Mouse (Mus musculus) kidney, postnatal 0 days (tissue): ENCODE measurements around the gene Peak1. TPM values are rescaled to one million over a fixed set of nuclear protein-coding genes. Genes with fewer than 3 reads are reported as not detected.

ENCODE experiments used
- ATAC-seq: fragments of 200-750 bp; cut with Nextera tagmentation; replicated peaks from 2 replicates; pipeline ENCODE4 v1.8.0; 2017; ENCODE audit warnings: low read depth, moderate number of reproducible peaks, moderate TSS enrichment, moderate library complexity; ENCODE audit not compliant: low FRiP score
- DNase-seq: peaks from one replicate; pipeline ENCODE4 v3.0.0-alpha.2; 2016; ENCODE audit warnings: low spot score
- H3K27ac ChIP-seq: fragments of 300-500 bp; sonication (generic); 2 replicates; pipeline ENCODE4 v1.5.1; 2014; ENCODE audit warnings: mild to moderate bottlenecking
- H3K27me3 ChIP-seq: fragments of 300-500 bp; sonication (generic); 2 replicates; pipeline ENCODE4 v1.6.1; 2014; ENCODE audit warnings: low read length, mixed read lengths; ENCODE audit not compliant: insufficient read depth
- H3K36me3 ChIP-seq: fragments of 300-500 bp; sonication (generic); 2 replicates; pipeline ENCODE4 v1.6.1; 2014; ENCODE audit warnings: low read length, mixed read lengths; ENCODE audit not compliant: insufficient read depth
- H3K4me1 ChIP-seq: fragments of 300-500 bp; sonication (generic); replicated peaks from 2 replicates; pipeline ENCODE4 v1.6.1; 2014; ENCODE audit warnings: antibody characterized with exemption, low read length, mixed read lengths; ENCODE audit not compliant: insufficient read depth
- H3K4me2 ChIP-seq: fragments of 300-500 bp; sonication (generic); 2 replicates; pipeline ENCODE4 v1.6.1; 2014; ENCODE audit warnings: mild to moderate bottlenecking, low read length, moderate library complexity, mixed read lengths
- H3K4me3 ChIP-seq: fragments of 300-500 bp; sonication (generic); replicated peaks from 2 replicates; pipeline ENCODE4 v1.5.1; 2014; ENCODE audit warnings: low read depth, low read length
- H3K9ac ChIP-seq: fragments of 300-500 bp; sonication (generic); 2 replicates; pipeline ENCODE4 v1.6.1; 2014; ENCODE audit warnings: low read depth, low read length
- H3K9me3 ChIP-seq: fragments of 300-500 bp; sonication (generic); replicated peaks from 2 replicates; pipeline ENCODE4 v1.6.1; 2016; ENCODE audit warnings: low read length, inconsistent platforms, mixed read lengths
- CTCF ChIP-seq: IDR thresholded peaks from 2 replicates; pipeline ENCODE4 v1.5.1; 2016; ENCODE audit warnings: antibody characterized with exemption, low read depth, mild to moderate bottlenecking, moderate library complexity
- WGBS: fragments of 180-500 bp; shearing (Covaris S2); extraction: QIAGEN DNeasy Blood & Tissue Kit; methylation state at CpG from one replicate; pipeline ENCODE4 v1.1.7; 2014; 5-methylcytosine and 5-hydroxymethylcytosine counted together
- polyA plus RNA-seq: library from polyadenylated mRNA; unstranded; fragments of >200 nt; fragmentation: Nextera tagmentation; extraction: Ambion mirVana; gene quantifications from 2 replicates; pipeline ENCODE4 v1.2.1, GENCODE M21; 2015

Peak1 gene
- polyA plus RNA-seq, 1 experiment from 2014 or later: 12.2 TPM

DNA sequence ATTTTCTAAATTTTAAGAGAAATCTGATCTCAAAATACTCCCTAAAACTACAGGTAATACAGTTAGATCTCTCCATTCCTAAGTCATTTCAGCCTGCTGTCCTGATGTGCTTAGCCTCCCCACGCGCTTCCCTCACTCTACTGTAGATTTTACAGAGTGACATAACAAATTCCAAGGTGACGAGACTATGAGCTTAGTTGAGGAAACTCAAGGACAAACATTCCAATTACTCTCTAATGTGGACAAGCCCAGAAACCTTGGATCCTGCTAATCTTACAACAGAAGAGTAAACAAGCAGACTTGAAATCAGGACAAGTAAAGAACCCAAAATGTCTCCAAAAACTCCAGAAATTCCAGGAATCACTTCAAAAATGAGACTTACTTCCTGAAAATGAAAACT is 58.6 kb downstream of the Peak1 start:
- Histone ChIP-seq H3K9ac (no peak overlapping the region), H3K4me2 (no peak overlapping the region), H3K9me3 (no peaks in the 10 kb centered on the region), H3K36me3 (no peaks in the 10 kb centered on the region), H3K4me3 (no peak overlapping the region), H3K27ac (no peak overlapping the region), H3K27me3 (no peaks in the 10 kb centered on the region), H3K4me1 (no peaks in the 10 kb centered on the region; the same call in 1 of the 2 replicates)
- 61% methylated on average over 3 of the region's 3 CpGs for WGBS
- ATAC-seq (no peak), DNase-seq (no peak)
- TF ChIP-seq CTCF: no peak

DNA sequence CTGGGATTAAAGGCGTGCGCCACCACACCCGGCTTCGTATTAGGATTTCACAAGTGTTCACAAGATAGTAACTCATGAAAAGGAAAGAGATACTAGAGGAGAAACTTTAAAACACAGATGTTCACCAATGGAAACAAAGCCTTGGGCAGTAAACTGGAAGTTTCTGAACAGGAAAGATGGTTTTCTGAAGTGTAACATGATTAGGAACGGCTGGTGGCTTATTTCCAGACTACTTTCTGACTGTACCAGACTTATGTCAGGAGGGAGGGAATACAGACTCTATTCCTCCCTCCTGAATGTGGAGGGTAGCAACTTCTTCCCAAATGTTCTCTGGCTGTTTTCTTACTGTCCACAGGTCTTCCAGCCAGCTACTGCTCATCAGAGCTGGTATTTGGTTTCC is 62.7 kb downstream of the Peak1 start:
- ATAC-seq: no peak
- Histone ChIP-seq H3K4me3 (no peak overlapping the region), H3K27me3 (no peaks in the 10 kb centered on the region), H3K36me3 (no peaks in the 10 kb centered on the region), H3K27ac (no peak overlapping the region), H3K9me3 (no peaks in the 10 kb centered on the region), H3K4me2 (no peak overlapping the region), H3K9ac (no peak overlapping the region), H3K4me1 (no peaks in the 10 kb centered on the region)
- DNase-seq: no peak
- 95% methylated on average over 5 of the region's 5 CpGs for WGBS
- TF ChIP-seq CTCF: no peak

DNA sequence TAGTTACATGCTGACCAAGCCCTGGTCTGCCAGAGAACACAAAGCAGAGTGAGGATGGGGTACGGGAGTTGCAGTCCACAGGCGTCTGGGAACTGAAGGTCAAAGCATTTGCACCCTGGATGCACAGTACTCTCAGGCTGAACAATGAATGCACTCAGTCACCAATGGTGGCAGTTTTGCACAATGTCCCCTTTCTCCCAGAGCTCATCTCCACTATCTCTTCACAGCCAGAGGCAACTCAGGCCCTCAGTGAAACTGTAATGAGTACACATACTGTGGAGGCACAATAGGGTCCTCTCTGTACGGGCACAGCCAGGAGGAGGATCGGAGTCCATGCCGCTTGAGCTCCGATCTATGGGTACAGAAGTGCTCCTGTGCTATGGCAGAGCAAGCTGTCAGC is 71.5 kb downstream of the Peak1 start:
- peaks cover 4% of the 10 kb centered on the region for H3K36me3 ChIP-seq
- no peak for DNase-seq
- H3K9me3 ChIP-seq: no peaks in the 10 kb centered on the region
- no peak overlapping the region for H3K4me2 ChIP-seq
- 87% methylated on average over 6 of the region's 6 CpGs for WGBS
- no peak overlapping the region for H3K27ac ChIP-seq
- no peak overlapping the region for H3K4me3 ChIP-seq
- no peaks in the 10 kb centered on the region for H3K4me1 ChIP-seq
- H3K9ac ChIP-seq: no peak overlapping the region
- H3K27me3 ChIP-seq: no peaks in the 10 kb centered on the region
- no peak for ATAC-seq
- TF ChIP-seq CTCF: no peak

DNA sequence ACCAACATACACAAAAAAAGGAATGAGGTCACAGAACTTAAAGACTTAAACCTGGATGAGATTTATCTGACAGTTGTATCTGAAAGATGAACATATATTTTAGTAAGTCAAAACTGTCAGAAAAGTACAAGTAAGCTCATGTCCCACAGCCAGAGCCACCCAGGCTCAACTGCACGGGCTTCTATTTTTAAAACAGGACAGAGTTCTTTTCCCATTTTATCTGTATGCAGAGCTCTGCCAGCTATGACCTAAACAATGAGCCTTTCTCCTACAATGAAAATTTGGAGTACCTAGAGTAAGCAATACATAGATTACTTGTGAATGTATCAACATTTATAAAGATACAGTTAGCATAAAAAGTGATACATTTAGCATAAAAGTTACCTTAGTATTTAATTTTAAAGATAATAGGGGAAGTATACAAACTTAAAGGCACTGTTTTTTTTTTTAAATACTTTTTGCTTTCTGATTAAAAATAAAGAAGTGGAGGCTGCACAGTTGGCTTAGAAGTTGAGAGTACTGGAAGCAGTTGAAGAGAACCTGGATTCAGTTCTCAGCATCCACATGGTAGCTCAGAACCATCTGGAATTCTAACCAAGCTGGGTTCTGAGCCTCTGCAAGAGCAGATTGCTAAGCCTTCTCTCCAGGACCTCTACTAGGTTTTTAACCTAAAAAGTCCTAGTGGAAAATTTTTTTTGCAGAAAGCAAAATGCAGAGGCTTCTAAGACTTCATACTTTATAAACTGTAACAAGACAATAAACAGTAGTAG is 78.3 kb downstream of the Peak1 start:
- ATAC-seq: no peak
- Histone ChIP-seq H3K4me3 (no peak overlapping the region), H3K9ac (no peak overlapping the region), H3K27me3 (no peaks in the 10 kb centered on the region), H3K4me1 (no peaks in the 10 kb centered on the region), H3K27ac (no peak overlapping the region), H3K9me3 (no peaks in the 10 kb centered on the region), H3K4me2 (no peak overlapping the region), H3K36me3 (no peaks in the 10 kb centered on the region; the same call in 1 of the 2 replicates)
- no peak for DNase-seq
- TF ChIP-seq CTCF: no peak
- WGBS: 73% methylated on average over 1 of the region's 1 CpGs

DNA sequence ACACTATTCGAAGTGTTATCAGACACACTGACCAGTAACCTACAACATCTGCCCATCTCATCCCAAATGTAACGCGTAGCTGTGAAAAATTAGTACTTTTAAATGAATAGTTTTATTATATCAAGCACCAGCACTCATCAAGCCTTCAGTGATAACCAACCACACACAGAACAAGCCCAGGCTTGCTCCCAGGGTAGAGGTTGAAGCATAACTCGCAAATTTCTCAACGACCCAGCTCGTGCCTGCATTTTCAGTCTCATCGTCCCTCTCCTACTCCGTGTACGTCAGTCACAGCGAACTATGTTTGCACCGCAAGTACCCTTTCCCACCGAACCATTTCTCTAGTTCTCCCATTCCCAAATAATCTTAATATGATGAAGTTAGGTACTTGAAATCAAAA is 83.5 kb downstream of the Peak1 start:
- Histone ChIP-seq H3K4me3 (no peak overlapping the region), H3K36me3 (no peaks in the 10 kb centered on the region), H3K4me1 (no peaks in the 10 kb centered on the region), H3K27me3 (no peaks in the 10 kb centered on the region), H3K4me2 (no peak overlapping the region), H3K27ac (no peak overlapping the region), H3K9me3 (no peaks in the 10 kb centered on the region), H3K9ac (no peak overlapping the region)
- TF ChIP-seq CTCF: no peak
- WGBS: 89% methylated on average over 12 of the region's 12 CpGs
- DNase-seq: no peak
- no peak for ATAC-seq

GRCm38 (mm10) chr9:56332774-56333173 is 85.1 kb downstream of the Peak1 start:
- H3K4me2 ChIP-seq: no peak overlapping the region
- ATAC-seq (no peak), DNase-seq (no peak)
- no peak overlapping the region for H3K4me3 ChIP-seq
- H3K27ac ChIP-seq: no peak overlapping the region
- no peak for TF ChIP-seq CTCF
- H3K9ac ChIP-seq: no peak overlapping the region
- H3K9me3 ChIP-seq: no peaks in the 10 kb centered on the region
- H3K36me3 ChIP-seq: no peaks in the 10 kb centered on the region
- no peaks in the 10 kb centered on the region for H3K27me3 ChIP-seq
- no peaks in the 10 kb centered on the region for H3K4me1 ChIP-seq
